Mouse (Mus musculus) thymus, postnatal 0 days (tissue): Measurements from ENCODE around the gene Acap3. TPM values are rescaled to one million over a fixed set of nuclear protein-coding genes. Genes with fewer than 3 reads are reported as not detected.

Source experiments
- DNase-seq: peaks from one replicate; pipeline ENCODE4 v3.0.0-alpha.2; 2015; ENCODE audit warnings: low spot score
- polyA plus RNA-seq: library from polyadenylated mRNA; unstranded; fragments of >200 nt; fragmentation: Nextera tagmentation; extraction: Ambion mirVana; gene quantifications from 2 replicates; pipeline ENCODE4 v1.2.1, GENCODE M21; 2015

Acap3 gene
- polyA plus RNA-seq, 1 experiment from 2014 or later, result 9.7 TPM

- DNase-seq, result no peak
These were observed 5.3 kb upstream of the Acap3 start for GRCm38 (mm10) chr4:155886330-155886729.

- DNase-seq, result no peak
These were observed 3.9 kb upstream of the Acap3 start for GRCm38 (mm10) chr4:155887674-155888073.

- no peak for DNase-seq
These were observed 3.4 kb upstream of the Acap3 start for GRCm38 (mm10) chr4:155888181-155888580.

GRCm38 (mm10) chr4:155889316-155889715 lies 2.3 kb upstream of the Acap3 start:
- DNase-seq, result no peak

GRCm38 (mm10) chr4:155891011-155891471 lies 581 bp upstream of the Acap3 start:
- DNase-seq, result no peak

- peak; percentile 89 for DNase-seq
These were observed 395 bp downstream of the Acap3 start for GRCm38 (mm10) chr4:155892017-155892416.

- peak; percentile 29 for DNase-seq
These were observed 1.0 kb downstream of the Acap3 start for GRCm38 (mm10) chr4:155892438-155893211.

- no peak for DNase-seq
These were observed 1.6 kb downstream of the Acap3 start for GRCm38 (mm10) chr4:155893212-155893690.

GRCm38 (mm10) chr4:155894311-155894881 lies 2.8 kb downstream of the Acap3 start:
- peak; percentile 64 for DNase-seq

- no peak for DNase-seq
These were observed 3.6 kb downstream of the Acap3 start for GRCm38 (mm10) chr4:155895216-155895615.

GRCm38 (mm10) chr4:155895826-155896225 lies 4.2 kb downstream of the Acap3 start:
- no peak for DNase-seq

GRCm38 (mm10) chr4:155896461-155896860 lies 4.8 kb downstream of the Acap3 start:
- no peak for DNase-seq

GRCm38 (mm10) chr4:155898318-155898717 lies 6.7 kb downstream of the Acap3 start:
- no peak for DNase-seq

- no peak for DNase-seq
These were observed 7.7 kb downstream of the Acap3 start for GRCm38 (mm10) chr4:155899355-155899754.

GRCm38 (mm10) chr4:155901205-155901604 lies 9.6 kb downstream of the Acap3 start:
- no peak for DNase-seq

- no peak for DNase-seq
These were observed 11.6 kb downstream of the Acap3 start for GRCm38 (mm10) chr4:155903246-155903645.

- no peak for DNase-seq
These were observed 12.9 kb downstream of the Acap3 start for GRCm38 (mm10) chr4:155904318-155905102.

GRCm38 (mm10) chr4:155905634-155906033 lies 14.0 kb downstream of the Acap3 start:
- no peak for DNase-seq

- no peak for DNase-seq
These were observed 14.5 kb downstream of the Acap3 start for GRCm38 (mm10) chr4:155906125-155906524.

- DNase-seq, result no peak
These were observed 15.4 kb downstream of the Acap3 start for GRCm38 (mm10) chr4:155907003-155907402.

GRCm38 (mm10) chr4:155908281-155908680 lies 16.7 kb downstream of the Acap3 start:
- DNase-seq, result no peak

GRCm38 (mm10) chr4:155908751-155909150 lies 17.1 kb downstream of the Acap3 start:
- DNase-seq, result no peak
